Mouse (Mus musculus) gastrocnemius, postnatal 25 days (tissue): Measurements from ENCODE around the gene Rab3b. TPM values are rescaled to one million over a fixed set of nuclear protein-coding genes. Genes with fewer than 3 reads are reported as not detected.

Experiments used
- DNase-seq: peaks from one replicate; pipeline ENCODE4 v3.0.0; 2022
- long read RNA-seq, 2 experiments: library from polyadenylated mRNA; stranded (forward); transcript quantifications; one replicate each; pipeline ENCODE4 v2.0.0; 2021
- total RNA-seq, 2 experiments: library from RNA; stranded (reverse); gene quantifications; 1 replicate in 1 of 2; 2 replicates in 1 of 2; pipeline ENCODE4 v1.2.3; 2021

The Rab3b gene
- not detected for total RNA-seq
- long read RNA-seq, experiment 1, result 0 reads
- long read RNA-seq, experiment 2, result 0 reads

DNA sequence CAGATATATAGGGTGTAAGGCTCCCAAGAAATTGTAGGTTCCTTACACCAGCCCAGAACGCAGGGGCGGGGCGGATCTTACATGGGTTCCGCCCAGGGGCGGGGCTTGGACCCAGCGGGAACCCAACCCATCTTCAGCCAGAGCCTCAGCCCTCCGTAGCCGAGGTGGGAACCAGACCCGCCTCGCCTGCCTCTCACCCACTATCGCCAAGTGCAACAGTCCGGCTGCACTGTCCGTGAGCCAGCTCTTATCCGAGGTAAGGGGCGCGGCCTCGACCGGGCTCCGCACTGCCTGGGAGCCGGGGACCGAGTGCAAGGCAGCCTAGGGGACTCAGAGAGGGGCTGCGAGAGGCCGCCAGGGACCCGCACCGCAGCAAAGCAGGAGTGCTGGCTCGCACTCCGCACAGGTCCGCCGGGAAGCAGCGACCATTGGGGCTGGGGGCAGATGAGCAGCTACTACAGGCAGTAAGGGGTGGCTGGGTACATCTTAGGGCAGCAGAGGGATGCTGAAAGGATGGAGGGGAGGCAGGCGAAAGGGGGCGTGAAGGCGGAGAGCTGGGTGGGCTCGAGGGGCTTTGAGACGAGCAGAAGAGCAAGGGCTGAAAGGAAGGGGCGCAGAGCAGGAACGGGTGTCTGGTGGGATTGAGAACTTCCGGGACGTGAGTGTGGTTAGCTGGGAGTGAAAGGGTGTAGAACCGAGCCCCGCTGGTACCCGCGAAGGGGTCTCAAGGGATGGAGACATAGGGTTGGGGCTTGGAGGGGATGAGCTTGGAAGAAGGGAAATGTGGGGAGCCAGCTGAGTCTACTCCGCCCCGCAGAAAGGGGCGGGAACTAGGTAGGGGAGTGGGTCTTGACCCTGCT, at the start of gene Rab3b:
Gene Rab3b (plus strand): TSS at position 101 of the 860 bp plus-strand sequence.
- peak; percentile 18 for DNase-seq

- DNase-seq, result no peak
Observed at GRCm38 (mm10) chr4:108830698-108831097, 48.2 kb upstream of the Rab3b start.

- peak; percentile 92 for DNase-seq
Observed at GRCm38 (mm10) chr4:108832916-108833827, 45.7 kb upstream of the Rab3b start, which contains the start of gene Btf3l4. TSS of gene Btf3l4 (minus strand) at chr4:108833614.

GRCm38 (mm10) chr4:108833828-108834114, 45.1 kb upstream of the Rab3b start:
- no peak for DNase-seq

GRCm38 (mm10) chr4:108834115-108834970, 44.5 kb upstream of the Rab3b start, which contains the start of gene Txndc12:
TSS of gene Txndc12 (plus strand) at chr4:108834601.
- peak; percentile 81 for DNase-seq

DNA sequence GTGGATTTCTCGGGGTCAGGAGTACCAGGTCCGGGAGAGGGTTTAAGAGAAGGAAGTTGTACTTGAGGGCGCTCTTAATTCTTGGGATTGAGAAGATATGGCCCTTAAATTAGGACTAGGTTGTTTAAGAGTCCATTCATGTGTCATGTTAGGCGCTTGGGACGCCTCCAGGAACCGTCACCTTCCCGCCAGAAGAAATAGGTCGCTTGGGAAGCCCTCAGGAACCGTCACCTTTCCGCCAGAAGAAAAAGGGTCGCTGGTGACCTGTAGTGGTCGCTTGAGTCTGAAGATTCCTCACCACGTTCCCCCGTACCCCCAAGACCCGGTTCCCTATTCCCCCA, 43.9 kb upstream of the Rab3b start:
- no peak for DNase-seq

DNA sequence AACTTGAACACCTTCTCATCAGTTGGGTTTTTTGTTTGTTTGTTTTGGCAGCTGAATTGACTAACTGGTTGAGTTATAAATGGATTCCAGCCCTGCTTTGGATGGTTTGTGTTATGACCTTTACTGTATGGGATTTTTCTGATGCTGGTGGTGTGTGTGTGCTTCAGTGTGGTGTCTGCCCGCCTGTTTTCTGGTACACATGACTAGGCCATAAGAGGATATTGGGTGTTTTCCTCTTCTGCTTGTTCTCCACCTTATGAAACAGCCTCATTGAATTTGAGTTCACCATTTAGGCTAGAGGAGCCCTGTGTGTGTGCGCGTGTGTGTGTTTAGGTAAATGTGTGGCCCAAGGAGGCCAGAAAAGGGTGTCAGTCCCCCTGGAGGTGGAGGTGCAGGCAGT, 43.4 kb upstream of the Rab3b start:
- no peak for DNase-seq

GRCm38 (mm10) chr4:108838031-108838430, 40.8 kb upstream of the Rab3b start:
- DNase-seq, result no peak

DNA sequence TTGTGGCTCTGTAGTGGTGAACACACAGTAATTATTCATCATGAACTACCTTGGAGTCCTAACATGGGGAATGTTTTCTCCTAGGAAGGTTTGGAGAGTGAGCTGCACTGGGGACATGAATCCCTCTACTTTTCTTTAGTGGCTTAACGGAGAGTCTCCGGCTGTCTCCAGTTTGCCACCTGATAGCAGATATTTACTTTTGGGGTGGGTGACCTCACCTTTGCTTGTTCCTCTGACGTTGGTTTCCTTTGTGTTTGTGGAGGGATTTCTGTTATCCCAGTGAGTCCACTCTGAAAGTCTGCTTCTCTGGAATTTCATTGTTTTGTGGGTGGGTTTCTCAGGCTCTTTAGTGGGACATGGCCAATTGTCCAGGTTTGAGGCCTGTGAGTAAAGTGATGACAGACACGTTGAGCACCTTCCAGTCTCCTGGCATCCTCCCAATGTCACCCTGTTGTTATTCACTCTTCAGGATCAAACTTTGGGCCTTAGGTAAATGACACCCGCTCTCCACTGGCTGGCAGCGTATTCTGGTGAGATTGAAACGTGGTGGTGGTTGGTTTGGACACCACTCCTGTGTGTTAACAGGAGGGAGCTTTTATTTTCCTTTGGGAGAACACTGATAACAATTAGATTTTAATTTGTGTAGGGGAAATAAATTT, 36.8 kb upstream of the Rab3b start:
- DNase-seq, result no peak

DNA sequence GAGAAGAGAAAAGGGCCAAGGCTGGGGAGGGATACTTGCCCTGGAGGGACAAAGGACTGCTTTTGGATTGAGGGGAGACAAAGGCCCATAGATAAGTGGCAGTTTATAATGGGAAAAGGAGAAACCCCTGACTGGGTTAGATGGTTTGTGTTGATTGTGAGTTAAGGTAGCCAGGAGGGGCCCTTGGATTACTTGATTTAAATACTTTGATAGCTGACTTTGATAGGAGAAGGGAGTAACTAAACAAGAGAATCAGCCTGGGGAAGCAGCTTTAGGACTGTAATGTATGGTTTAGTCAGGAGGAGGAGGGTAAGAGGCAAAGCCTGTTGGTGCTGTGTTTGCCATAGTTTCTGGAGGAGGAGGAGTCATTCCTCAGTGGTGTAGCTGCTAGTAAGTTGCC, 35.5 kb upstream of the Rab3b start:
- no peak for DNase-seq

GRCm38 (mm10) chr4:108845824-108846569, 32.9 kb upstream of the Rab3b start:
- no peak for DNase-seq

GRCm38 (mm10) chr4:108847715-108848504, 31.0 kb upstream of the Rab3b start, which contains the start of gene Kti12:
TSS of gene Kti12 (plus strand) at chr4:108847785.
- DNase-seq, result peak; percentile 81

- DNase-seq, result peak; percentile 22
Observed at GRCm38 (mm10) chr4:108848505-108848848, 30.4 kb upstream of the Rab3b start, which contains the start of gene A730015C16Rik. TSS of gene A730015C16Rik (minus strand) at chr4:108848619.

DNA sequence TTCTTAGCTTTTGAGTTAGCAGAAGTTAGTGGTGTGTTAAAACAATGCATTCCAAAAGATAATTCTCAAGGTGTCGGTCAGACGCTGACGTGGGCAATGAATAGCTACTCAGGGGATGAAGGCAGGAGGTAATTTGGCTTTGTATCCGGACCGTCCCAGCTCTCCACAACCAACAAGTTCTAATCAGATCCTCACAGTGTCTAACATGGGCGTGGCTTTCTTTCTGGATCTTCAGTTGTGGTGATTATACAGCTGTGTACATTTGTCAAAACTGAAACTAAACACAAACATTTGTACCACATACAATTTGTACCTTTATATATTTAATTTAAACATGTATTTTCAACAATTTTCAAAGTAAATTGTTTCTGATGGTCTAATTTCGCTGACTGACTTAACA, 12.1 kb upstream of the Rab3b start:
- DNase-seq, result no peak

- peak; percentile 45 for DNase-seq
Observed at GRCm38 (mm10) chr4:108869730-108870374, 9.0 kb upstream of the Rab3b start.

DNA sequence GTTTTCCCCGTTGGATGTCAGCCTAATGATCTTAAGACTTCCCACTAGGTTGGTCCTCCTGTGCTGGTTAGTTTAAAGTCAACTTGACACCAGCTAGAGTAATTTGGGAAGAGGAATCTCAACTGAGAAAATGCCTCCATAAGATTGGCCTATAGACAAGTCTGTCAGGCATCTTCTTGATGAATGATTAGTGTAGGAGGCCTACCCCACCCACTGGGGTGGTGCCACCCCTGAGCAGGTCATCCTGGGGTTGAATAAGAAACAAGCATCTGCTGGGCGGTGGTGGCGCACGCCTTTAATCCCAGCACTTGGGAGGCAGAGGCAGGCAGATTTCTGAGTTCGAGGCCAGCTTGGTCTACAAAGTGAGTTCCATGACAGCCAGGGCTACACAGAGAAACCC, 5.1 kb upstream of the Rab3b start:
- DNase-seq, result no peak

GRCm38 (mm10) chr4:108877901-108878300, 962 bp upstream of the Rab3b start:
- DNase-seq, result no peak

DNA sequence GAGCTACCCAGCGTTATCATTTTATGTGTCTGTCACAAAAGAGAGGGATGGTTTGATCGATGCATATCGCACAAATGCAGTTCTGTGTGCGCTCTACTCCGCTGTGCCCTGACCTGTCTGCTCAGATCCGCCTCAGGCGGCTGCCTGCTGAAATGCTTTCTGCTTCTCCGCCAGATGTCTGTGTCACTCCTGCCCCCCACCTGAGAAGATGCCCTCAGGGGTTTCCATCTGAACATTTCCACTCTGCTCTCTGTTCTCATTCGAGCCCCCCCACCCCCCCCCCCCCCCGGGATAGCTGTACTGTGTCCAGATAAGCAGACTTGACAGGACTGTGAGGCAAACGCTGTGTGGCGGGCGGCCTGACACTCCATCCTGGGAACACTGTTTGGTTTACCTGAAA, 5.0 kb downstream of the Rab3b start:
- no peak for DNase-seq

- no peak for DNase-seq
Observed at GRCm38 (mm10) chr4:108887456-108887855, 8.6 kb downstream of the Rab3b start.
